Mouse (Mus musculus) B cell, adult 2 months (primary cell): Measurements from ENCODE around the gene Natd1.
A peak's percentile ranks its signal among the peaks of the same experiment; 100 is the strongest.

ENCODE experiments used
- DNase-seq, 2 experiments: peaks; one replicate each; pipeline ENCODE4 v3.0.0; 2022

Natd1 gene

GRCm38 (mm10) chr11:60914491-60914890, at the start of gene Natd1:
Gene Natd1, minus strand, starts transcription at chr11:60914750.
- no peak for DNase-seq

- no peak for DNase-seq
Observed at GRCm38 (mm10) chr11:60962709-60963108, 48.2 kb upstream of the Natd1 start.

- no peak for DNase-seq
Observed at GRCm38 (mm10) chr11:60961176-60961575, 46.6 kb upstream of the Natd1 start.

- DNase-seq: no peak
Observed at GRCm38 (mm10) chr11:60958948-60959347, 44.4 kb upstream of the Natd1 start.

- no peak for DNase-seq
Observed at GRCm38 (mm10) chr11:60955621-60956383, 41.3 kb upstream of the Natd1 start.

GRCm38 (mm10) chr11:60954255-60955104, 39.9 kb upstream of the Natd1 start:
- no peak for DNase-seq

- DNase-seq: peak; percentile 80 to 82
Observed at GRCm38 (mm10) chr11:60953803-60954202, 39.3 kb upstream of the Natd1 start.

GRCm38 (mm10) chr11:60952986-60953385, 38.4 kb upstream of the Natd1 start:
- DNase-seq: no peak

GRCm38 (mm10) chr11:60952362-60952761, 37.8 kb upstream of the Natd1 start:
- no peak for DNase-seq

GRCm38 (mm10) chr11:60951896-60952295, 37.3 kb upstream of the Natd1 start:
- DNase-seq: no peak

GRCm38 (mm10) chr11:60945003-60945402, 30.5 kb upstream of the Natd1 start:
- DNase-seq: no peak

GRCm38 (mm10) chr11:60942263-60943015, 27.9 kb upstream of the Natd1 start:
- DNase-seq: no peak

- DNase-seq: no peak
Observed at GRCm38 (mm10) chr11:60941370-60941769, 26.8 kb upstream of the Natd1 start.

GRCm38 (mm10) chr11:60940501-60940900, 26.0 kb upstream of the Natd1 start:
- DNase-seq: no peak

- no peak for DNase-seq
Observed at GRCm38 (mm10) chr11:60939487-60939886, 24.9 kb upstream of the Natd1 start.

GRCm38 (mm10) chr11:60937611-60938010, 23.1 kb upstream of the Natd1 start:
- no peak for DNase-seq

- no peak for DNase-seq
Observed at GRCm38 (mm10) chr11:60935975-60936373, 21.4 kb upstream of the Natd1 start.

GRCm38 (mm10) chr11:60935326-60935974, 20.9 kb upstream of the Natd1 start:
- DNase-seq: peak; percentile 67 to 69

- DNase-seq: no peak
Observed at GRCm38 (mm10) chr11:60934795-60935194, 20.2 kb upstream of the Natd1 start.

GRCm38 (mm10) chr11:60933178-60933930, 18.8 kb upstream of the Natd1 start:
- DNase-seq: no peak

GRCm38 (mm10) chr11:60932503-60933020, 18.0 kb upstream of the Natd1 start:
- peak in 1 of 2 experiments; percentile 8 for DNase-seq
